Mouse (Mus musculus) embryonic facial prominence, embryonic 14.5 days (tissue): ENCODE data around the gene Fer1l4. TPM values are rescaled to one million over a fixed set of nuclear protein-coding genes. Genes with fewer than 3 reads are reported as not detected.

ENCODE experiments used
- ATAC-seq: fragments of 200-750 bp; cut with Nextera tagmentation; 2 replicates; pipeline ENCODE4 v1.8.0; 2017; ENCODE audit warnings: low read depth, moderate number of reproducible peaks, moderate TSS enrichment
- DNase-seq: peaks from one replicate; pipeline ENCODE4 v3.0.0-alpha.2; 2015; ENCODE audit warnings: low spot score
- H3K27ac ChIP-seq: fragments of 300-500 bp; sonication (generic); replicated peaks from 2 replicates; pipeline ENCODE4 v1.5.1; 2014; ENCODE audit warnings: low read depth, mild to moderate bottlenecking, low read length, moderate library complexity
- H3K27me3 ChIP-seq: fragments of 300-500 bp; sonication (generic); replicated peaks from 2 replicates; pipeline ENCODE4 v1.6.1; 2014; ENCODE audit warnings: low read length; ENCODE audit not compliant: control insufficient read depth, insufficient read depth
- H3K36me3 ChIP-seq: fragments of 300-500 bp; sonication (generic); 2 replicates; pipeline ENCODE4 v1.6.1; 2014; ENCODE audit warnings: low read length, mixed read lengths; ENCODE audit not compliant: control insufficient read depth, insufficient read depth
- H3K4me1 ChIP-seq: fragments of 300-500 bp; sonication (generic); 2 replicates; pipeline ENCODE4 v1.6.1; 2014; ENCODE audit warnings: antibody characterized with exemption, low read length; ENCODE audit not compliant: control insufficient read depth, insufficient read depth
- H3K4me2 ChIP-seq: fragments of 300-500 bp; sonication (generic); 2 replicates; pipeline ENCODE4 v1.6.1; 2014; ENCODE audit warnings: low read depth, mild to moderate bottlenecking, low read length, moderate library complexity, mixed read lengths
- H3K4me3 ChIP-seq: fragments of 300-500 bp; sonication (generic); 2 replicates; pipeline ENCODE4 v1.5.1; 2014; ENCODE audit warnings: low read depth, mild to moderate bottlenecking, low read length
- H3K9ac ChIP-seq: fragments of 300-500 bp; sonication (generic); 2 replicates; pipeline ENCODE4 v1.6.1; 2014; ENCODE audit warnings: low read depth, mild to moderate bottlenecking, low read length, moderate library complexity, mixed read lengths
- H3K9me3 ChIP-seq: fragments of 300-500 bp; sonication (generic); 2 replicates; pipeline ENCODE4 v1.6.1; 2016; ENCODE audit warnings: low read length; ENCODE audit not compliant: control insufficient read depth
- WGBS: fragments of 180-500 bp; shearing (Covaris S2); extraction: QIAGEN DNeasy Blood & Tissue Kit; methylation state at CpG from one replicate; pipeline ENCODE4 v1.1.7; 2014; 5-methylcytosine and 5-hydroxymethylcytosine counted together
- polyA plus RNA-seq: library from polyadenylated mRNA; unstranded; fragments of >200 nt; fragmentation: Nextera tagmentation; extraction: Ambion mirVana; gene quantifications from 2 replicates; pipeline ENCODE4 v1.2.1, GENCODE M21; 2014

Fer1l4 gene
- polyA plus RNA-seq, 1 experiment from 2014 or later: not detected

- no peaks in the 10 kb centered on the region for H3K4me1 ChIP-seq
- no peaks in the 10 kb centered on the region for H3K27me3 ChIP-seq
- H3K4me3 ChIP-seq: no peak overlapping the region
- H3K36me3 ChIP-seq: peaks cover 51% of the 10 kb centered on the region
- DNase-seq (no peak), ATAC-seq (no peak)
- WGBS: 91% methylated on average over 16 of the region's 16 CpGs
- H3K9me3 ChIP-seq: no peaks in the 10 kb centered on the region
- H3K4me2 ChIP-seq: no peak overlapping the region
- no peak overlapping the region for H3K27ac ChIP-seq
- H3K9ac ChIP-seq: no peak overlapping the region
These were observed 25.9 kb upstream of the Fer1l4 start for GRCm38 (mm10) chr2:156078421-156079182.

DNA sequence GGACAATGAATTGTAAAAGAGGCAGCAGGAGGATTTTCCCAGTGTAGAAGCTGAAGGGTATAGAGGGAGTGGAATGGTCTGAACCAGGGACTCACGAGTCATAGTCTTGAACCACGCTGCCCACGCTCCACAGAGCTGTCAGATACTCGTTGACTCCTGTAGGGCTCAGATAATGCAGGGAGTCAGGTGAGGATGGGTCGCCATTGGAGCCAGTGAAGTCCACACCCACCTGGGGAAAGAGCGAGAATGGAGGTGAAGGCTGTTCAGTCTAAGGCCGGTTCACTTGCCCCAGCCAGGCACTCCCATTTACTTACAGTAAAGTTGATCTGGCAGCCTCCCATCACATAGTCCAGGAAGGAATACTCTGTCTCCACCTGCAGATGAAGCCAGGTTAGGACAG, 24.7 kb upstream of the Fer1l4 start:
- DNase-seq: no peak
- no peak for ATAC-seq
- H3K9me3 ChIP-seq: no peaks in the 10 kb centered on the region
- no peak overlapping the region for H3K4me2 ChIP-seq
- 91% methylated on average over 7 of the region's 7 CpGs for WGBS
- no peaks in the 10 kb centered on the region for H3K27me3 ChIP-seq
- no peak overlapping the region for H3K9ac ChIP-seq
- H3K4me1 ChIP-seq: no peaks in the 10 kb centered on the region
- H3K4me3 ChIP-seq: no peak overlapping the region
- H3K36me3 ChIP-seq: peaks cover 63% of the 10 kb centered on the region
- H3K27ac ChIP-seq: no peak overlapping the region

- ATAC-seq (no peak), DNase-seq (no peak)
- H3K36me3 ChIP-seq: peaks cover 100% of the 10 kb centered on the region
- no peak overlapping the region for H3K4me2 ChIP-seq
- no peaks in the 10 kb centered on the region for H3K9me3 ChIP-seq
- no peak overlapping the region for H3K4me3 ChIP-seq
- H3K27me3 ChIP-seq: no peaks in the 10 kb centered on the region
- H3K9ac ChIP-seq: no peak overlapping the region
- H3K4me1 ChIP-seq: no peaks in the 10 kb centered on the region
- 93% methylated on average over 15 of the region's 15 CpGs for WGBS
- no peak overlapping the region for H3K27ac ChIP-seq
These were observed 21.0 kb upstream of the Fer1l4 start for GRCm38 (mm10) chr2:156073725-156074124.

GRCm38 (mm10) chr2:156071236-156071635, 18.5 kb upstream of the Fer1l4 start:
- H3K9me3 ChIP-seq: no peaks in the 10 kb centered on the region
- no peak for DNase-seq
- H3K4me3 ChIP-seq: no peak overlapping the region
- no peak for ATAC-seq
- no peaks in the 10 kb centered on the region for H3K4me1 ChIP-seq
- H3K27me3 ChIP-seq: no peaks in the 10 kb centered on the region
- no peak overlapping the region for H3K27ac ChIP-seq
- H3K36me3 ChIP-seq: peaks cover 78% of the 10 kb centered on the region
- no peak overlapping the region for H3K4me2 ChIP-seq
- 94% methylated on average over 10 of the region's 10 CpGs for WGBS
- H3K9ac ChIP-seq: no peak overlapping the region

DNA sequence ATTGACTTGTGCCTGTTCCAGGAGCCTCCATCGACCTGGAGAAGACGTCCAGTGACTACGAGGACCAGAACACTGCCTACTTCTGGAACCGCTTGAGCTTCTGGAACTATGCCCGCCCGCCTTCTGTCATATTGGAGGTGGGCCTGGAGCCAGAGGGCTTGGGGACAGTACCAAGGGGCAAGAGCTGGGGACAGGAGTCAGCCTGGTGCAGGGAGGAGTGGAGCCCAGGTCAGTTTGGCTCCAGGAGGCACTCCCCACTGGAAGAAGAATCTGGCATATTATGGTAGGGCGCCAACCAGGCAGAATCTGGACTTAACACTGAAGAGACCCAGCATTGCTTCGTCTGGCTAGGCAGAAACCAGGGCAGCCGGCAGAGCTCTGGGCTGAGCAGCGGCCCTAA, 15.2 kb upstream of the Fer1l4 start:
- Histone ChIP-seq H3K4me1 (no peaks in the 10 kb centered on the region), H3K4me2 (no peak overlapping the region), H3K36me3 (peaks cover 45% of the 10 kb centered on the region), H3K4me3 (no peak overlapping the region), H3K27me3 (no peaks in the 10 kb centered on the region), H3K27ac (no peak overlapping the region), H3K9ac (no peak overlapping the region), H3K9me3 (no peaks in the 10 kb centered on the region)
- WGBS: 91% methylated on average over 10 of the region's 10 CpGs
- ATAC-seq: no peak
- no peak for DNase-seq

DNA sequence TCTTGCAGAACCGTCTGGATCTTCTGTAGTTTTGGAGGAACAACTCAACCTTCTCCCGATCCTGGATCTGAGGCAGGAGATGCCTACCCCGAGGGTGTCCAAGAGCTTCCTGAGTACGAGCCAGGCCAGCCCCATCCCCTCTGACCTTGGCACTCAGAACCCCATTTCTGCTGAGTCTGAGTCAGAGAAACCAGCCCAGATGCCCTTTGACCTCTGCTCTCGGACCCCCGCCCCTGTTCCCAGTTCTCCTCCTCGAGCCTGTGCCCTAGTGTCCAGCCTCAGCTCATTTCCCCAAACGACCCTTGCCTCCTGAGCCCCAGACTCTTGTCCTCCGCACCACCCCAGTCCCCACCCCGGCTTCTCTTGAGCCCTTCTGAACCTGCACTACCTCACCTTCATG, 13.4 kb upstream of the Fer1l4 start:
- H3K27ac ChIP-seq: no peak overlapping the region
- peak overlapping the region; percentile 85 for H3K9ac ChIP-seq
- 30% methylated on average over 10 of the region's 10 CpGs for WGBS
- no peak for DNase-seq
- ATAC-seq: 0 out of 2 replicates have a peak, but pooled peaks have one; percentile 2
- no peaks in the 10 kb centered on the region for H3K4me1 ChIP-seq
- H3K4me3 ChIP-seq: peak overlapping the region; percentile 72
- no peaks in the 10 kb centered on the region for H3K9me3 ChIP-seq
- H3K36me3 ChIP-seq: peaks cover 27% of the 10 kb centered on the region
- H3K4me2 ChIP-seq: peak overlapping the region; percentile 94
- no peaks in the 10 kb centered on the region for H3K27me3 ChIP-seq

DNA sequence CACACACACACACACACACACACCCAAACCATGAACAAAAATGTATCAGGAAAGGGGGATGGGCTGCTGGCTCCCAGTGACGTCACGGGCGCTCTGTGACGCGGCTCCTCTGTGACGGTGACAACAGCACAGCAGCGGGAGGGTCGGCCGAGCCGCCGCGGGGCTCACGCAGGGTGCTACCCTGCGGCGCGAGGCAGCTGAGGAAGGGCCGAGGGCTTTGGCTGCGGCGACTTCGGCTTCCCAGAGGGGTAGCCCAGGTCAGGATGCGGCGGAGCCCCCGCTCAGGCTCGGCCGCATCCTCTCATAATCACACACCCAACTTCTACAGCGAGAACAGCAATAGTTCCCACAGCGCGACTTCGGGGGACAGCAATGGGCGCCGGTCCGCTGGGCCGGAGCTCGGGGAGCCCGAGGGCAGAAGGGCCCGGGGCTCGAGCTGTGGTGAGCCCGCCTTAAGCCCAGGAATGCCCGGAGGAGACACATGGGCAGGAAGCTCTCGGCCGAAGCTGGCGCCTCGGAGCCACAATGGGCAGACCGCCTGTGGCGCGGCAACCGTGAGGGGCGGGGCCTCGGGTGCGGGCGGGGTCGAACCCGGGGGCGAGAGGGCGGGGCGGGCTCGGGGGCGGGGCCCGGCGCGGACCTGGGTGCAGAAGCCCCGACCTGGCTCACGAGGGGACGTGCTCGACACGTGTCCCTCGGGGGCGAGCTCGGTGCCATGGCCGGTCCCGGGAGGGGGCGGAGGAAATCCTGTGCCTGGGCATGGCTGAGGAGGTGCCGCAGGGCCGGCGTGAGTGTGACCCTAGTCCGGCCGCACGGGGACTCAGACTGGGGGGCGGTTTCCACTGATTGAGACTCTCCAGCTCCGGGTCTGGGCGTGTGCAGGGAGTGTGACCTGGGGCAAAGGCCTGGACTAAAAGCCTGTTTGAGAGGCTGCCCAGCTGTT, 12.6 kb upstream of the Fer1l4 start, which contains the start of gene Spag4:
TSS of gene Spag4 (plus strand) at position 77 of the 943 bp plus-strand sequence.
- peak within 1 kb of the TSS; percentile 81 for H3K27ac ChIP-seq
- no peaks in the 10 kb centered on the region for H3K9me3 ChIP-seq
- DNase-seq (peak; percentile 80), ATAC-seq (peak; percentile 79)
- H3K27me3 ChIP-seq: no peaks in the 10 kb centered on the region
- H3K4me1 ChIP-seq: no peaks in the 10 kb centered on the region
- WGBS: under 1% methylated on average over 38 of the region's 81 CpGs
- H3K4me2 ChIP-seq: peak within 1 kb of the TSS; percentile 94
- peak within 1 kb of the TSS; percentile 72 for H3K4me3 ChIP-seq
- peak within 1 kb of the TSS; percentile 85 for H3K9ac ChIP-seq
- peaks cover 19% of the 10 kb centered on the region for H3K36me3 ChIP-seq

DNA sequence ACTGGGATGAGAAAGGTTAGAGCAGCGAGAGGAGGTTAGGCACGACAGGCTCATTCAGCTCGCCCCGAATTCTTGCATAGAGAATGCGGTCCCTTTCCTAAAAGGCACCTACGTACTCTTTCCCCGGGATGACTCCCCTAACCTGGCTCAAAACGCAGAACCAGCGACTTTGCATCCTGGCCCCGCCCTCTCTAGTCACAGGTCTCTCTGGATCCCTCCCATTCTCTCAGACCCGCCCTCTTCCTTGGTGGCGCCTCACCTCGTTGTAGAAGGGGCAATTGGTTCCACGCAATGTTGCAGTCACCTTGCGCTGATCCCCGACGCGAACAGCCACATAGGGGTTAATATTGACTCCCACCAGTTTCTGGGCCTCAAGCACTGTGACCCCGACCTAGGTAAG, 4.8 kb downstream of the Fer1l4 start:
- H3K4me2 ChIP-seq: peak overlapping the region; percentile 40
- H3K9me3 ChIP-seq: no peaks in the 10 kb centered on the region
- no peak overlapping the region for H3K27ac ChIP-seq
- H3K4me3 ChIP-seq: no peak overlapping the region
- no peak overlapping the region for H3K9ac ChIP-seq
- no peaks in the 10 kb centered on the region; the same call in 1 of the 2 replicates for H3K4me1 ChIP-seq
- 7% methylated on average over 19 of the region's 19 CpGs for WGBS
- H3K27me3 ChIP-seq: no peaks in the 10 kb centered on the region
- no peaks in the 10 kb centered on the region for H3K36me3 ChIP-seq
- DNase-seq (no peak), ATAC-seq (no peak)
